Mouse (Mus musculus): ENCODE results near the gene Ccdc63.

Gene Ccdc63

DNA sequence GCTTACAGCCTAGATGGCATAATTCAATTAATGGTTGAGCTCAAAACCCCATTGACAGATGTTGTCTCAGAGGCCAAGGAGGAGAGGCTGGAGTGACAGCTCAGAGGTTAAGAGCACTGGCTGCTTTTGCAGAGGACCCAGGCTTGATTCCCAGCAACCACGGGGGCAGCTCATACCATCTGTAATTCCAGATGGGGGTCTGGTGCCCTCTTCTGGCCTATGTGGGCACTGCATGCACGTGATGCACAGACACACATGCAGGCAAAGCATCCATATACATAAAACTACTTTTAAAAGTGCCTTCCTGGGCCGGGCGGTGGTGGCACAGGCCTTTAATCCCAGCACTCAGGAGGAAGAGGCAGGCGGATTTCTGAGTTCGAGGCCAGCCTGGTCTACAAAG, 24.4 kb downstream of the Ccdc63 start:
- no peak for DNase-seq (ENCODE audit: low spot score)

DNA sequence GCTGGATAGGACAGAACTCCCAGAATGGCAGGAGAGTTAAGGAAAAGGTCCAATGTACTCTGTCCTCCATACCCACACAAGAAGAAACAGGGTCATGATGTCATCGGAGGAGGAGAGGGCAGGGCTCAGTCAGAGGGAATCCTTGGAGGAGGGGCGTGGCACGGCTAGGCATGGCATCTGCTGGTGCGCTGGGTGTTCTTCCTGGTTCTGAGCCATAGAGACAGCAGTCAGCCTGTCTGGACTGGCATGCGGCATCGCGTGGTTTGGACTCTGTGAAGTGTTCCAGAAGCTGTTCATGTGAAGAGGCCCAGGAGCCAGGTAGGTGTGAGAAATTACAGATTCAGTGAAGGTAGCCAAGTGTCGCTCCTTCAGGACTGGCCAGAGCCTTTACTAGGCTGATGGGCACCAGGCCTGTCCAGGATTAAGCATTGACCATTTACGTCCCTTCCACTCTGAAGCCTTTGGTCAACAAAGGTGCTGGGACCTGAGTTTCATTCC, 25.3 kb downstream of the Ccdc63 start:
- no peak for DNase-seq (ENCODE audit: low spot score)

DNA sequence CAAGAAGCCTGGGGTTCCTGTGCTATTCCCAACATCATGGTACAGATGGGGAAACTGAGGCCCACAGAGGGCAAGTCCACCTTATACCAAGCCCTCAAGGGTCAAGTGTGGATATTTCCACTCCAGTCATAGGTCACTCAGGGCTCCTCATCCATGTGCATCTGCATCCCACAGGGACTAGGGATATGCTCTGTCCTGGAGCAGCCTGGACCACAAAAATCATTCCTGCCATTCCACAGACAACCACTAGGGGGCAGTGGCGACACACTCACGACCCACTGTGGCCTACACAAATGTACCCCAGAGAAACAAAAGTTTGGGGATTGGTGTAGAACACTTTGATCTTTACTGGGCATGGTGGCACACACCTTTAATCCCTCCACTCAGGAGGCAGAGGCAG, 26.4 kb downstream of the Ccdc63 start:
- no peak for DNase-seq (ENCODE audit: low spot score)

DNA sequence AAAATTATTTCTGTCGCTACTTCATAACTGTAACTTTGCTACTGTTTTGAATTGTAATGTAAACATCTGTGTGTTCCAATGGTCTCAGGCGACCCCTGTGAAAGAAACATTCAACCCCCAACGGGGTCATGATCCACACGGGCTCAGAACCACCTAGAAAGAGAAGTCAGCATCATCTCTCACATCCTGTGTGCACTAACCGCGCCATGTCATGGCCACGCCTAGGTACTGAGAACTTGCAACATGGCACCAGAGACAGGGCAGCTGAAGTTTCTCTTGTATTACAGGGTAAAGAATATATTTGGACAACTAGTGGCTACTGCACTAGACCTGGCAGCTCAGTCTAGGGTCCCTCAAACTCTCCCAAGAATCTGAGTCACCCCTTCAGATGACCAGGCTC, 27.2 kb downstream of the Ccdc63 start:
- no peak for DNase-seq (ENCODE audit: low spot score)

DNA sequence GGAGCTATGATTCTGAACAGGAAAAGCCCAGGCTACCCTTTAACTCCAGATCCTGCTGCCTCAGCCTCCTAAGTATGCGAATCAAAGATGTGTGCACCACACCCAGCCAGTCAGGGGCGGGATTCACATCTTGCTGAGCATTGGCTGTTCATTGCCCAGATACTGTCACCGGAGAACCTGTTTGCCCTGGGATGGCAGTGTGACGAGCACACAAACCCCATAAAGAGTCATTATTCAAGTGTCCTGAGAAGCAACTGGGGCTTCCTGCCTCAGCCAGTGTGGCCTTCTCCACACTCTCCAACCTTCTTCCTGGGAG, 28.7 kb downstream of the Ccdc63 start:
- no peak for DNase-seq (ENCODE audit: low spot score)

DNA sequence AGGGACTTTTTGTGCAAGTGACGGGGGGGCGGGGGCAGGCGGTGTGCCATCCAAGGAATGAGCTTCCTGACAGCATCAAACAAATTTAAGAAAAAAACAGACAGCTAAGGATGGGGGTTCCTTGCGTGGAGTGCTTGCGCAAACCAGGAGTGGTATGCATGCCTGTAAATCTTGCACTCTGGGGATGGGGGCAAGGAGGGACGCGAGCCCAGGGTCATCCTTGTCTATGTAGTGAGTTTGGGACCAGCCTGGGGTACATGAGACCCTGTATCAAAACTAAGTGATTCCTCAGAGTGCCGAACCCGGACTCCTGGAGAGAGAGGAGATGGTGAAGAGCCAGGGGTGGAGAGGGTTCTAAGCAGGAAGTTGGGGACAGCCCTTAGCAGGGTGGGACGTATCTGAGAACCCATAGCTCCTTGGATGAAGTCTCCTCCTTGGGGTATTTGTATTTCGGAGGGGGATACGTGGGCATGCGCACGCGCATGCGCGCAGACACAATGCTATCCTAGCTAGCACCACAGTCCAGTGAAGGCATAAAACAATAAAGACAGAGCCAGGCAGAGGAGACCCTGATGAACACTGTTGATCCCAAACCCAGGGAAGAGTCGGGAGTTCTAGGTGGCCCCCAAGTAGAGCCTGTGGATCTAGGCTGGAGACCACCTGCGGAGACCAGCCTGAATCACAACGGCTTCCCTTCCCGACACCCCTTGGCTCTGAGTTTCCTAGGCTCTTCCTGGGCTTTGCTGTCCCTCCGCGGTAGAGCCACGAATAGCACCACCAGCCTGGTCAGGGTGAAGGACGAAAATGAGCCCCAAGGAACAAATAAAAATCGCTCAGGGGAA, 29.3 kb downstream of the Ccdc63 start:
- no peak for DNase-seq (ENCODE audit: low spot score)

DNA sequence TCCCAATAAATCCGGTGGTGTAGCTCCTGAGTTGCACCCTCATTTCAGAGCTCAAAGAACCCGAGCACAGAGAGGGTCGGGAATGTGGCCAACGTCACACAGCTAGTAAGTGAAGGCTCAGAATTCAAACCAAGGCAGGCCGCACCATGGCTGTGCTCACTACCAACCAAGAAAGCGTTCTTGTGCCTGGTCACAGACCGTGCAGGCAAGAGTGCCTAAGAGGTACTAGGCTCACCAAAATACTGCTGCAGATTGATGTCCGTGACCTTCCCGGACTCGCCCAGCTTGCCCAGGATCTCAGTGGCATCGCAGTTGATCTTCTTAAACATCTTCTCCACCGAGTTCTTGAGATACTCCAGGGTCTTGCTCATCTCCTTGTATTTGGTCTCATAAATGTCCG, 30.0 kb downstream of the Ccdc63 start:
- DNase-seq (ENCODE audit: low spot score) = no peak

DNA sequence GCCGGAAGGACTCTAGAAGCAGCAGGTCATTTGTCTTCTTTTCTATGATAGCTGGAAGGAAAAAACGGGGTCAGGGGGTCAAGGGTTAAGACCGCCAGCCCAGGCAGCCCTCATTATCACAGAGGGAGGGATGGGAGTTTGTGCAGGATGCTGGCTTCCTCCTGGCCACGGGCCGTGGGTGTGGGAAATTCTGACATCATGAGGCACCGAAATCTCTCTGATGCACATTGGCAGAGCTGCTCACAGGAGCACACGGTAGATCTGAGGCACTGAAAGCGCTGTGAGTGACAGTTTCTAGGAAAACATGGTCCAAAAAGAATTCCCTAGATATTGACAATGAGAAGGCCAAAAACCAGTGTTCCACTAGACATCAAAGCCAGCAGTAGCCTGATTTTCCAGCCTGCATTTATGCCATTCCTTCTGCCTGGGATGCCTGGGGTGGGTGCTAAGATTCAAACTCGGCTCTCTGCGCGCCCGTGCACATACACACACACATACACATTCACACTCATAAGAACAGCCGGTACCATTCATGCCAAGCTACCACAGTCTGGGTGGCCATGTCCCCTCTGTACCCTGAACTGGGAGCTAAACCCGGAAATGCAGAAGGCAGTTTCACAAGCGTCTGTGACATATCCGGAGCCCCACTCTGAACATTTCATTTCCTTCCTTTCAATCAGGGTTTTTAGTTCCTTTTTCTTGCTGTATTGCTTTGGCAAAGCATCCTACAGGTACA, 31.1 kb downstream of the Ccdc63 start:
- DNase-seq (ENCODE audit: low spot score) = no peak

GRCm38 (mm10) chr5:122108104-122108503, 32.5 kb downstream of the Ccdc63 start:
- DNase-seq (ENCODE audit: low spot score) = no peak

GRCm38 (mm10) chr5:122106212-122106611, 34.4 kb downstream of the Ccdc63 start:
- DNase-seq (ENCODE audit: low spot score) = no peak

DNA sequence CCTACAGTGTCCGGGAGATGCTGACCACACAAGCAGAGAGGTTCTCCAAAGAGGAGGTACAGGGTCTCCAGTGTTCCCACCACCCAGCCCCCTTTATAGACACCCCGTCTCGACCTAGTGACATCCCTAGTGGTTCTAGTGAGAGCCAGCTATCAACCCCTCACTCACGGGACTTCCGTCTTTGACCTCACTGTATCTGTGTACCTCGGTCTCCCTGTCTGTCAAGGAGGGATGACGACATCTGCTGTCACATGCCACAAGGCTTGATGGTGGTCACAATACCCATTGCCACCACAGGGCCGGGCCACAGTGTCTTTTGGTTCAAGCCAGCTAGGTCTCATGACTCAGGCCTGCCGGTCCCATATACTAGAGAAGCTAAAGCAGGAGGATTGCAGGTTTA, 35.6 kb downstream of the Ccdc63 start:
- DNase-seq (ENCODE audit: low spot score) = no peak

DNA sequence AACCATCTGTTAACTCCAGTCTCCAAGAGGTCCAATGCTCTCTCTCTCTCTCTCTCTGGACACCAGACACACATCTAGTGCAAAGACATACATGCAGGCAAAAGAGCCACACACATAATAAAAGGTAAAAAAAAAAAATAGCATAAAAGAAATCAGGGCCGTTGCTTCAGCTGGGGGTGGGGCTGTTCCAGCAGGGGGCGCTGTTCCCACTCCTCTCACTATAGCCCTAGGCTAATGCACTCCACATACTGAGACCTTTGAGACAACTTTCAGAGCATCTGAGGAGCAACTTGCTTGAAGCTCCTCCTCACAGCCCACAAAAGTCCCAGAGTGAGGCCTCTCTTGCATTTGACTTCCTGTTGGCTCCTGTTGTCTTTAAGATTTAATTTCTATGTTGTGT, 36.4 kb downstream of the Ccdc63 start:
- no peak for DNase-seq (ENCODE audit: low spot score)

- no peak for DNase-seq (ENCODE audit: low spot score)
Observed at GRCm38 (mm10) chr5:122103075-122103474, 37.5 kb downstream of the Ccdc63 start.

DNA sequence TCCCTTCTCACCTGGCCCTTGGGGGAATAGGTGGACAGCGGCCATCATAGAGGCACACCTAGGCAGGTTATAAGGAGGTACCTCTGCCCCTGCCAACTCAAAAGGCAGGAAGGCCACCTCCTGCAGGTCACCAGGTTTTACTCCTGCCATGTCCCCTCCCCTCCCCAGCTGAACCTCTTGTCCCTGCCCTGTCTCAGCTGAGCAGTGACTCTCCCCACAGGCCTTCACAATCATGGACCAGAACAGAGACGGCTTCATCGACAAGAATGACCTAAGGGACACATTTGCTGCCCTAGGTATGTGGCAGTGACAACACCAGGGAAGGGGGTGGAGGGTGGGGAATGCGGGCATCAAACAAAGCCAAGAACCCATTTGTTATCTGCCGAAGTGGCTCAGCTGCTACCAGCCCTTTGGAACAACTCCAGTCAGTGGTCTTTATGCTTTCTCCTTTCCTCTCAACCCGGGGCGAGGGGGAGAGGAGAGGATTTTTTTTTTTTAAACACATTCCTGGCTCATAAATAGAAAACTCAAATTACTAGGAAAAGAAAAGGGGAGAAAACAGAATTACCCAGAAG, 38.1 kb downstream of the Ccdc63 start:
- DNase-seq (ENCODE audit: low spot score) = no peak

- no peak for DNase-seq (ENCODE audit: low spot score)
Observed at GRCm38 (mm10) chr5:122094439-122094838, 46.2 kb downstream of the Ccdc63 start.

DNA sequence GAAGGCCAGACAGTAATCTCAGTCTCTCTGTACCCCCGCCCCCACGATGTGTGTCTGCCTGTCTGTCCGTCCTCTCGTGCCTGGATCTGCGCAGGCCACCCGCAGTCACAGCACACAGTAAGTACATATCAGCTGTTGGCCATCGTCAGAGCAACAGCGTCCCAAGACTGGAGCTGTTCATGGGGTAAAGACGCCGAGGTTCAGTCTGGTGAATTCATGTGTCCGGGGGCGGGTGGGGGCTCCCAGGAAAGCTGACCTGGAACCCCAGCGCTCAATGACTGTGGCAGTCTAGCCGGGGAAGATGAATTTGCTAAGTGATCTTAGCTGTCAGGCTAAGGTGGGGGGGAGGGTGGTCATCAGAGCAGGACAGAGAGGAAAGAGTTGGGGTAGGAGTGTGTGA, 46.9 kb downstream of the Ccdc63 start:
- DNase-seq (ENCODE audit: low spot score) = no peak

DNA sequence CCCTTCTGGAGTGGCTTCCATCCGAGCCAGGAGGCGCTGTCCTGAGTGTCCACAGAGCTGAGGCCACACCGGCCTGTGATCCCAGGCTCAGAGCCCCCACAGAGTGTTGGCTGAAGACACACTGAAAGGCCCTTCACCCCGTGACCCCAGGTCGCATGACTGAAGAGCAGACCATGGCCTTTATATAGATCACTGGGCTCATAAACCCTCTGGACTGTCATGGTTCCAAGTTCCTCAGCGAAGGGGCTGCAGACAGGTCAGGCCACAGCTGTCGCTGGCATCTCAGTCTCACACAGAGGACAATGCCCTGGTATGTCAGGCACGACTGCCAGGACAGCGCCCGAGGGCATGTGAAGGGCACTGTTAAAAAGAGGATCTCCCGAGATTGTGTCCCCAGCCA, 47.8 kb downstream of the Ccdc63 start:
- DNase-seq (ENCODE audit: low spot score) = no peak

GRCm38 (mm10) chr5:122091070-122091469, 49.6 kb downstream of the Ccdc63 start:
- DNase-seq (ENCODE audit: low spot score) = no peak

- no peak for DNase-seq (ENCODE audit: low spot score)
Observed at GRCm38 (mm10) chr5:122089664-122090063, 51.0 kb downstream of the Ccdc63 start.

- peak; percentile 83 for DNase-seq (ENCODE audit: low spot score)
Observed at GRCm38 (mm10) chr5:122088917-122089316, 51.7 kb downstream of the Ccdc63 start.

DNA sequence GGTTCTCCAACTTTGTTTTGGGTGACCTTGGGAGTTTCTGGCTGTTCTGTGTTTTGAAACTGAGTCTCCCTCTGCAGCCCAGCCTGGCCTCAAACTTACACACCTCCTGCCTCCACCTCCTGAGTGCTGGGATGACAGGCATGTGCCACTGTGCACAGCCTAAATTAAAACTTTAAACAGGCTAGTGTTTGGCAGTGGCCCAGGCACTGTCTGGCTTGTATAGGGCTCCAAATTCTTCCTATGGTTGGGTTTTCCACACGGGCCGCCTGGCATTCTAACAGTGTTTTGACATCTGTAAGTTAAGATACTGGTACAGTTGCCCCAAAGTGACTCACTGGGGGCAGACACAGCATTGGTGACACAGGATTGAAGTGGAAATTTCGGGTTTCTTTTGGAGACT, 54.5 kb downstream of the Ccdc63 start:
- DNase-seq (ENCODE audit: low spot score) = no peak

DNA sequence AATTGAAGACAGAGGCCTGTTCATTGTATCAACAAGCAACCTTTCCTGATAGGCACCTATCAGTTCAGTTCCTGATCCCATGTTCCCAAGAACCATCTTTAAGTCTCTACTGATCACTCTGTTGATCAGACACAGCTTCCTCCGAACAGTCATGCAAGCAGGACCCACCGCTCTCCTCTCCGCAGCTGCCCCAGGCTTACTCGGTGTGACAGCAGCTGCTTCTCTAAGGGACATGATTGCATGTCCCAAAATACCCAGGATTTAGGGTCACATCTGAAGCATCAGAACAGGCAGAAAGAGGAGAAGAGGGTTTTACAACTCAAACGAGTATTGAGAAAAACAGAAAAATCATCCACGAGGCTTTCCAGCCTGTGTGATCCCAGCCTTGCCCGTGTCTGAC, 55.3 kb downstream of the Ccdc63 start:
- no peak for DNase-seq (ENCODE audit: low spot score)

DNA sequence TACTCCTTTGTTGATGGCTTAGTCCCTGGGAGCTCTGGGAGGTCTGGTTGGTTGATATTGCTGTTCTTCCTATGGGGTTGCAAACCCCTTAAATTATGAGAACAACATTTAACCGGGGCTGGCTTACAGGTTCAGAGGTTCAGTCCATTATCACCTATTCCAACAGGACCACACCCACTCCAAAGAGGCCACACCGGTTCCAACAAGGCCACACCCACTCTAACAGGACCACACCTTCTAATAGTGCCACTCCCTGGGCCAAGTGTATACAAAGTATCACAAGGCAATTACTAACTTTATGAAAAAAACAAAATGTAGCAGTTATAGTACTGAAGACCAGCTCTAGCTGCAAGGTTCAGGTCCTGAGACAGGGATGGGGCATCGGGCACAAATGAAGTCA, 56.2 kb downstream of the Ccdc63 start:
- no peak for DNase-seq (ENCODE audit: low spot score)
